Mouse (Mus musculus) liver, embryonic 14.5 days (tissue): ENCODE measurements around the gene Pfn1. TPM values are rescaled to one million over a fixed set of nuclear protein-coding genes. Genes with fewer than 3 reads are reported as not detected.

Experiments used
- ATAC-seq: fragments of 200-750 bp; cut with Nextera tagmentation; 2 replicates; pipeline ENCODE4 v1.8.0; 2017; ENCODE audit warnings: moderate number of reproducible peaks, mild to moderate bottlenecking, moderate library complexity; ENCODE audit not compliant: insufficient read depth
- DNase-seq, 3 experiments: peaks; one replicate each; pipeline ENCODE4 v3.0.0-alpha.2; 2012 to 2013; ENCODE audit warnings: low read depth in 3 of 3, low spot score in 3 of 3
- H3K27ac ChIP-seq: fragments of 300-500 bp; sonication (generic); 2 replicates; pipeline ENCODE4 v1.5.1; 2014; ENCODE audit warnings: moderate library complexity, mild to moderate bottlenecking, control low read depth, inconsistent platforms
- H3K27me3 ChIP-seq: fragments of 300-500 bp; sonication (generic); 2 replicates; pipeline ENCODE4 v1.6.1; 2014; ENCODE audit warnings: mild to moderate bottlenecking, low read length, moderate library complexity; ENCODE audit not compliant: control insufficient read depth, insufficient read depth
- H3K36me3 ChIP-seq: fragments of 300-500 bp; sonication (generic); replicated peaks from 2 replicates; pipeline ENCODE4 v1.6.1; 2014; ENCODE audit warnings: low read depth; ENCODE audit not compliant: control insufficient read depth, insufficient read depth
- H3K4me1 ChIP-seq, 2 experiments: fragments of 200-500 bp in 1 of 2; fragments of 300-500 bp in 1 of 2; sonication (generic) in 1 of 2; replicated peaks; 2 replicates each; pipeline ENCODE4 v1.6.1; 2012 to 2014; ENCODE audit warnings: antibody characterized with exemption in 1 of 2, inconsistent platforms in 1 of 2, low read length in 1 of 2; ENCODE audit not compliant: control insufficient read depth in 2 of 2, insufficient read depth in 2 of 2
- H3K4me2 ChIP-seq: fragments of 300-500 bp; sonication (generic); 2 replicates; pipeline ENCODE4 v1.6.1; 2014; ENCODE audit warnings: low read depth, mild to moderate bottlenecking, control low read depth, moderate library complexity
- H3K4me3 ChIP-seq, 2 experiments: fragments of 200-500 bp in 1 of 2; fragments of 300-500 bp in 1 of 2; sonication (generic) in 1 of 2; 2 replicates each; pipeline ENCODE4 v1.5.1; 2012 to 2014; ENCODE audit warnings: low read depth in 2 of 2, low read length in 2 of 2, mild to moderate bottlenecking in 2 of 2, control low read depth in 1 of 2, inconsistent platforms in 1 of 2, moderate library complexity in 1 of 2; ENCODE audit not compliant: insufficient read depth in 1 of 2
- H3K9ac ChIP-seq: fragments of 300-500 bp; sonication (generic); replicated peaks from 2 replicates; pipeline ENCODE4 v1.6.1; 2014; ENCODE audit warnings: mild to moderate bottlenecking, control low read depth, moderate library complexity
- H3K9me3 ChIP-seq: fragments of 300-500 bp; sonication (generic); 2 replicates; pipeline ENCODE4 v1.6.1; 2016; ENCODE audit warnings: low read length, mixed read lengths; ENCODE audit not compliant: control insufficient read depth
- CTCF ChIP-seq: IDR thresholded peaks from 2 replicates; pipeline ENCODE4 v1.5.1; 2016; ENCODE audit warnings: antibody characterized with exemption, low read depth, control low read depth
- EP300 ChIP-seq: IDR thresholded peaks from 2 replicates; pipeline ENCODE4 v1.6.1; 2016; ENCODE audit warnings: antibody characterized with exemption, low read depth
- WGBS: fragments of 180-500 bp; shearing (Covaris S2); extraction: QIAGEN DNeasy Blood & Tissue Kit; methylation state at CpG from one replicate; pipeline ENCODE4 v1.1.7; 2014; ENCODE audit not compliant: insufficient replicate concordance; 5-methylcytosine and 5-hydroxymethylcytosine counted together
- polyA plus RNA-seq, 2 experiments: library from polyadenylated mRNA; depleted of rRNA in 1 of 2; stranded (reverse) in 1 of 2; unstranded in 1 of 2; fragments of >200 nt; fragmentation: Nextera tagmentation in 1 of 2; extraction: Ambion mirVana in 1 of 2; gene quantifications; 2 replicates each; pipeline versions ENCODE4 v1.2.1 to v1.2.3; 2012 to 2014

Pfn1 gene
- polyA plus RNA-seq, 2 experiments: 421 to 957 TPM

- Histone ChIP-seq H3K27ac (no peak overlapping the region), H3K4me3 (no peak overlapping the region), H3K9me3 (no peaks in the 10 kb centered on the region), H3K4me2 (no peak overlapping the region), H3K27me3 (no peaks in the 10 kb centered on the region), H3K36me3 (peaks cover 5% of the 10 kb centered on the region; the same call in 1 of the 2 replicates), H3K4me1 (peaks cover 0 to 5% of the 10 kb centered on the region in 2 experiments; a peak in 2 of 4 replicates), H3K9ac (no peak overlapping the region)
- DNase-seq (no peak), ATAC-seq (no peak)
- TF ChIP-seq CTCF: no peak
- no peak for TF ChIP-seq EP300
- WGBS: 71% methylated on average over 4 of the region's 4 CpGs
Measured at GRCm38 (mm10) chr11:70610752-70611151, 43.7 kb downstream of the Pfn1 start.

DNA sequence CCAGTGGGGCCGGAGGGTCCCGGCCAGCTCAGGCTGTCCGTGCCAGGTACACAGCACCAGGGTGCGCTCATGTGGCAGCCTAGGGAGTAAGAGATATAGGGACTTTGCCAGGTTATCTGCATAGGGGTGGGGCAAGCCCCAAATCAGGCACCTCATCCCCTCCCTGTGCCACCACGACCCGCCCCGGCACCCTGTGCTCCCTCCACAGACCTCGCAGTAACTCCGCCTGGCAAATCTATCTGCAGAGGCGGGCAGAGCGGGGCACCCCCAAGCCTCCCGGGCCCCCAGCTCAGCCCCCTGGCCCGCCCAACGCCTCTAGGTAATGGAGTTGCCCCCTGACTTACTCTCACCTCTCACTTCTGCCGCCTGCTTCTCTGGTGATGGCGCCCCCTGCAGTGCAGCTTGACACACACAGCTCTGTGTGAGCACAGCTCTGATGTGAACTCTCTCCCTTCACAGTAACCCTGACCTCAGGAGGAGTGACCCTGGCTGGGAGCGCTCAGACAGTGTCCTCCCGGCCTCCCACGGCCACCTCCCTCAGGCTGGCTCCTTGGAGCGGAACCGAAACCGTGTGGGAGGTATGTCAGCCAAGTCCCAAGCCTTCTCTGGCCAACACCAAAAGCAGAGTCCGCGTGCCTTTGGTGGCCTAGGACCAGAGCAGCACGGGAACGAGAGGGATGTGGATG is 45.9 kb downstream of the Pfn1 start:
- H3K27ac ChIP-seq: no peak overlapping the region
- no peaks in the 10 kb centered on the region for H3K9me3 ChIP-seq
- DNase-seq: no peak
- no peaks in the 10 kb centered on the region for H3K27me3 ChIP-seq
- no peak for ATAC-seq
- H3K4me3 ChIP-seq: no peak overlapping the region
- TF ChIP-seq EP300: no peak
- TF ChIP-seq CTCF: peak; percentile 65
- no peak overlapping the region for H3K4me2 ChIP-seq
- H3K36me3 ChIP-seq: peaks cover 5% of the 10 kb centered on the region; the same call in 1 of the 2 replicates
- no peaks in the 10 kb centered on the region for H3K4me1 ChIP-seq
- WGBS: 81% methylated on average over 26 of the region's 26 CpGs
- H3K9ac ChIP-seq: no peak overlapping the region

- H3K4me3 ChIP-seq: no peak overlapping the region
- H3K27me3 ChIP-seq: no peaks in the 10 kb centered on the region
- no peaks in the 10 kb centered on the region for H3K9me3 ChIP-seq
- TF ChIP-seq EP300 (no peak), CTCF (no peak)
- peaks cover 5% of the 10 kb centered on the region; the same call in 1 of the 2 replicates for H3K36me3 ChIP-seq
- 73% methylated on average over 9 of the region's 9 CpGs for WGBS
- no peak overlapping the region for H3K4me2 ChIP-seq
- no peak for DNase-seq
- no peak overlapping the region for H3K9ac ChIP-seq
- ATAC-seq: no peak
- no peak overlapping the region for H3K27ac ChIP-seq
- no peaks in the 10 kb centered on the region for H3K4me1 ChIP-seq
Measured at GRCm38 (mm10) chr11:70607611-70608010, 46.8 kb downstream of the Pfn1 start.

GRCm38 (mm10) chr11:70606717-70607116 is 47.7 kb downstream of the Pfn1 start:
- no peaks in the 10 kb centered on the region for H3K9me3 ChIP-seq
- no peaks in the 10 kb centered on the region for H3K27me3 ChIP-seq
- ATAC-seq (no peak), DNase-seq (no peak)
- no peak overlapping the region for H3K4me3 ChIP-seq
- H3K4me2 ChIP-seq: no peak overlapping the region
- no peak overlapping the region for H3K27ac ChIP-seq
- no peaks in the 10 kb centered on the region for H3K4me1 ChIP-seq
- TF ChIP-seq CTCF: no peak
- TF ChIP-seq EP300: no peak
- H3K9ac ChIP-seq: no peak overlapping the region
- H3K36me3 ChIP-seq: peaks cover 5% of the 10 kb centered on the region; the same call in 1 of the 2 replicates
- WGBS: 73% methylated on average over 12 of the region's 12 CpGs

- peak; percentile 31 to 47 (median 46) for DNase-seq
- H3K27me3 ChIP-seq: no peaks in the 10 kb centered on the region
- peaks cover 5% of the 10 kb centered on the region; the same call in 1 of the 2 replicates for H3K36me3 ChIP-seq
- no peak overlapping the region for H3K27ac ChIP-seq
- H3K4me1 ChIP-seq: no peaks in the 10 kb centered on the region
- no peak for ATAC-seq
- 64% methylated on average over 14 of the region's 14 CpGs for WGBS
- H3K9ac ChIP-seq: no peak overlapping the region
- H3K4me2 ChIP-seq: no peak overlapping the region
- no peak overlapping the region for H3K4me3 ChIP-seq
- peak; percentile 95 for TF ChIP-seq CTCF
- no peak for TF ChIP-seq EP300
- no peaks in the 10 kb centered on the region for H3K9me3 ChIP-seq
Measured at GRCm38 (mm10) chr11:70605024-70605566, 49.3 kb downstream of the Pfn1 start.

Other genes with a start within 250 kb of the Pfn1 start
- gene Pelp1, start 244.6 kb downstream of the Pfn1 start, polyA plus RNA-seq (2012; rRNA removed): 9.6 and 9.8 TPM in 2 replicates
- gene Pelp1, start 244.6 kb downstream of the Pfn1 start, polyA plus RNA-seq (2014; fragmentation: Nextera tagmentation; extraction: Ambion mirVana): 12.1 and 13.8 TPM in 2 replicates
- 17.8 and 19.4 TPM in 2 replicates for gene Arrb2, start 222.0 kb downstream of the Pfn1 start, polyA plus RNA-seq (2012; rRNA removed)
- gene Arrb2, start 222.0 kb downstream of the Pfn1 start, polyA plus RNA-seq (2014; fragmentation: Nextera tagmentation; extraction: Ambion mirVana): 9.8 and 11.0 TPM in 2 replicates
- 11.9 and 12.8 TPM in 2 replicates for gene Med11, start 202.7 kb downstream of the Pfn1 start, polyA plus RNA-seq (2012; rRNA removed)
- gene Med11, start 202.7 kb downstream of the Pfn1 start, polyA plus RNA-seq (2014; fragmentation: Nextera tagmentation; extraction: Ambion mirVana): 17.0 and 20.0 TPM in 2 replicates
- gene Zmynd15, start 195.2 kb downstream of the Pfn1 start, polyA plus RNA-seq (2012; rRNA removed): 0.28 and 0.31 TPM in 2 replicates
- gene Zmynd15, start 195.2 kb downstream of the Pfn1 start, polyA plus RNA-seq (2014; fragmentation: Nextera tagmentation; extraction: Ambion mirVana): 0.10 and 0.29 TPM in 2 replicates
- gene Cxcl16, start 194.7 kb downstream of the Pfn1 start, polyA plus RNA-seq (2012; rRNA removed): 0.94 and 1.1 TPM in 2 replicates
- gene Cxcl16, start 194.7 kb downstream of the Pfn1 start, polyA plus RNA-seq (2014; fragmentation: Nextera tagmentation; extraction: Ambion mirVana): 0.79 and 1.5 TPM in 2 replicates
- 0.90 and 1.4 TPM in 2 replicates for gene Tm4sf5, start 149.4 kb downstream of the Pfn1 start, polyA plus RNA-seq (2012; rRNA removed)
- gene Tm4sf5, start 149.4 kb downstream of the Pfn1 start, polyA plus RNA-seq (2014; fragmentation: Nextera tagmentation; extraction: Ambion mirVana): 2.1 and 2.4 TPM in 2 replicates
- gene Vmo1, start 140.0 kb downstream of the Pfn1 start, polyA plus RNA-seq (2012; rRNA removed): 0.23 TPM in 1 of 2 replicates, not detected in the other
- 0.21 and 0.51 TPM in 2 replicates for gene Vmo1, start 140.0 kb downstream of the Pfn1 start, polyA plus RNA-seq (2014; fragmentation: Nextera tagmentation; extraction: Ambion mirVana)
- 11.2 and 15.7 TPM in 2 replicates for gene Gltpd2, start 135.4 kb downstream of the Pfn1 start, polyA plus RNA-seq (2012; rRNA removed)
- 18.4 and 20.3 TPM in 2 replicates for gene Gltpd2, start 135.4 kb downstream of the Pfn1 start, polyA plus RNA-seq (2014; fragmentation: Nextera tagmentation; extraction: Ambion mirVana)
- 155 and 171 TPM in 2 replicates for gene Psmb6, start 129.3 kb downstream of the Pfn1 start, polyA plus RNA-seq (2012; rRNA removed)
- 345 and 363 TPM in 2 replicates for gene Psmb6, start 129.3 kb downstream of the Pfn1 start, polyA plus RNA-seq (2014; fragmentation: Nextera tagmentation; extraction: Ambion mirVana)
- gene Gm40193, start 121.7 kb downstream of the Pfn1 start, polyA plus RNA-seq (2012; rRNA removed): not detected in 2 replicates
- gene Gm40193, start 121.7 kb downstream of the Pfn1 start, polyA plus RNA-seq (2014; fragmentation: Nextera tagmentation; extraction: Ambion mirVana): not detected in 2 replicates
- gene Pld2, start 114.6 kb downstream of the Pfn1 start, polyA plus RNA-seq (2012; rRNA removed): 1.9 and 2.6 TPM in 2 replicates
- 1.3 and 1.5 TPM in 2 replicates for gene Pld2, start 114.6 kb downstream of the Pfn1 start, polyA plus RNA-seq (2014; fragmentation: Nextera tagmentation; extraction: Ambion mirVana)
- 13.7 and 14.1 TPM in 2 replicates for gene Mink1, start 91.8 kb downstream of the Pfn1 start, polyA plus RNA-seq (2012; rRNA removed)
- 3.7 and 5.0 TPM in 2 replicates for gene Mink1, start 91.8 kb downstream of the Pfn1 start, polyA plus RNA-seq (2014; fragmentation: Nextera tagmentation; extraction: Ambion mirVana)
- gene 4930544D05Rik, start 38.8 kb downstream of the Pfn1 start, polyA plus RNA-seq (2012; rRNA removed): not detected in 2 replicates
- not detected in 2 replicates for gene 4930544D05Rik, start 38.8 kb downstream of the Pfn1 start, polyA plus RNA-seq (2014; fragmentation: Nextera tagmentation; extraction: Ambion mirVana)
- not detected in 2 replicates for gene Chrne, start 35.4 kb downstream of the Pfn1 start, polyA plus RNA-seq (2012; rRNA removed)
- gene Chrne, start 35.4 kb downstream of the Pfn1 start, polyA plus RNA-seq (2014; fragmentation: Nextera tagmentation; extraction: Ambion mirVana): not detected in 2 replicates
- 4.5 TPM in 2 replicates for gene Gp1ba, start 15.5 kb downstream of the Pfn1 start, polyA plus RNA-seq (2012; rRNA removed)
- gene Gp1ba, start 15.5 kb downstream of the Pfn1 start, polyA plus RNA-seq (2014; fragmentation: Nextera tagmentation; extraction: Ambion mirVana): 7.6 and 9.1 TPM in 2 replicates
- gene Rnf167, start 7.4 kb downstream of the Pfn1 start, polyA plus RNA-seq (2012; rRNA removed): 47.7 and 48.4 TPM in 2 replicates
- 56.0 and 66.9 TPM in 2 replicates for gene Rnf167, start 7.4 kb downstream of the Pfn1 start, polyA plus RNA-seq (2014; fragmentation: Nextera tagmentation; extraction: Ambion mirVana)
- gene Slc25a11, start 7.2 kb downstream of the Pfn1 start, polyA plus RNA-seq (2012; rRNA removed): 39.0 and 43.9 TPM in 2 replicates
- 60.8 and 67.8 TPM in 2 replicates for gene Slc25a11, start 7.2 kb downstream of the Pfn1 start, polyA plus RNA-seq (2014; fragmentation: Nextera tagmentation; extraction: Ambion mirVana)
- 3.4 and 3.7 TPM in 2 replicates for gene Eno3, start 2.6 kb upstream of the Pfn1 start, polyA plus RNA-seq (2012; rRNA removed)
- gene Eno3, start 2.6 kb upstream of the Pfn1 start, polyA plus RNA-seq (2014; fragmentation: Nextera tagmentation; extraction: Ambion mirVana): 3.6 and 3.9 TPM in 2 replicates
- gene Spag7, start 14.8 kb upstream of the Pfn1 start, polyA plus RNA-seq (2012; rRNA removed): 24.6 and 42.0 TPM in 2 replicates
- gene Spag7, start 14.8 kb upstream of the Pfn1 start, polyA plus RNA-seq (2014; fragmentation: Nextera tagmentation; extraction: Ambion mirVana): 27.4 and 29.6 TPM in 2 replicates
- gene Camta2, start 33.5 kb upstream of the Pfn1 start, polyA plus RNA-seq (2012; rRNA removed): 2.7 and 3.1 TPM in 2 replicates
- gene Camta2, start 33.5 kb upstream of the Pfn1 start, polyA plus RNA-seq (2014; fragmentation: Nextera tagmentation; extraction: Ambion mirVana): 2.1 and 2.5 TPM in 2 replicates
- 0.63 and 1.2 TPM in 2 replicates for gene Inca1, start 45.5 kb upstream of the Pfn1 start, polyA plus RNA-seq (2012; rRNA removed)
- 0.71 and 1.4 TPM in 2 replicates for gene Inca1, start 45.5 kb upstream of the Pfn1 start, polyA plus RNA-seq (2014; fragmentation: Nextera tagmentation; extraction: Ambion mirVana)
- gene Kif1c, start 45.9 kb upstream of the Pfn1 start, polyA plus RNA-seq (2012; rRNA removed): 4.6 and 5.9 TPM in 2 replicates
- gene Kif1c, start 45.9 kb upstream of the Pfn1 start, polyA plus RNA-seq (2014; fragmentation: Nextera tagmentation; extraction: Ambion mirVana): 2.2 and 2.9 TPM in 2 replicates
- 0.38 and 0.64 TPM in 2 replicates for gene Zfp3, start 109.6 kb upstream of the Pfn1 start, polyA plus RNA-seq (2012; rRNA removed)
- 0.85 and 1.1 TPM in 2 replicates for gene Zfp3, start 109.6 kb upstream of the Pfn1 start, polyA plus RNA-seq (2014; fragmentation: Nextera tagmentation; extraction: Ambion mirVana)
- 0.10 and 0.12 TPM in 2 replicates for gene Scimp, start 157.9 kb upstream of the Pfn1 start, polyA plus RNA-seq (2012; rRNA removed)
- gene Scimp, start 157.9 kb upstream of the Pfn1 start, polyA plus RNA-seq (2014; fragmentation: Nextera tagmentation; extraction: Ambion mirVana): 0.51 and 0.64 TPM in 2 replicates
- gene Rabep1, start 190.1 kb upstream of the Pfn1 start, polyA plus RNA-seq (2012; rRNA removed): 2.1 and 3.7 TPM in 2 replicates
- gene Rabep1, start 190.1 kb upstream of the Pfn1 start, polyA plus RNA-seq (2014; fragmentation: Nextera tagmentation; extraction: Ambion mirVana): 9.1 and 10.3 TPM in 2 replicates